Comparison of ENCODE assay signal across 19 mouse cellular contexts in genomic region chr10:15993275-15993674, GRCm38 (mm10).
"Had no signal": no experiment of that assay in that cellular context is flagged by ENCODE, and none has a peak within 500 bp of the region (broad histone marks: within the 10 kb centered on the region; RNA-seq: fewer than 3 reads in every experiment).

No protein-coding gene starts in this region.

- H3K4me2 ChIP-seq: lung, embryonic 14.5 days; midbrain, embryonic 11.5 days; neural tube, embryonic 13.5 days; neural tube, embryonic 15.5 days had no signal

- ATAC-seq: midbrain, embryonic 16.5 days had no signal

- DNase-seq: lung, adult 18-20 months; lung, embryonic 14.5 days; lung, postnatal 10 days; lung, postnatal 4 days; midbrain, embryonic 14.5 days; retina, postnatal 1 day; right cerebral cortex, adult 18-20 months; right cerebral cortex, postnatal 25 days; right cerebral cortex, postnatal 4 days; spleen, adult 18-20 months; thymus, adult 2 months; thymus, postnatal 25 days; thymus, postnatal 4 days had no signal

- H3K4me1 ChIP-seq: neural tube, embryonic 13.5 days; neural tube, embryonic 15.5 days had no signal

- H3K4me3 ChIP-seq: megakaryocyte, embryonic 14.5 days; myocyte; neural tube, embryonic 13.5 days; neural tube, embryonic 15.5 days had no signal

- H3K9me3 ChIP-seq: megakaryocyte, embryonic 14.5 days; neural tube, embryonic 13.5 days; neural tube, embryonic 15.5 days had no signal

- H3K36me3 ChIP-seq: neural tube, embryonic 13.5 days; neural tube, embryonic 15.5 days had no signal

- H3K9ac ChIP-seq: lung, embryonic 14.5 days; neural tube, embryonic 13.5 days; neural tube, embryonic 15.5 days had no signal

- H3K27me3 ChIP-seq: megakaryocyte, embryonic 14.5 days; neural tube, embryonic 13.5 days; neural tube, embryonic 15.5 days had no signal

- H3K27ac ChIP-seq: neural tube, embryonic 13.5 days; neural tube, embryonic 15.5 days had no signal
